Mouse (Mus musculus) v-Abl transformed pro-B cells (cell line): Measurements from ENCODE around the gene Rps10.

Experiments used
- in situ Hi-C, 2 experiments: fragments of 400-800 bp; cut with MboI; formaldehyde crosslinking; loops; one replicate each; pipeline ENCODE4 v1.15.1; 2025; ENCODE audit not compliant: unreplicated experiment in 2 of 2

The Rps10 gene

GRCm38 (mm10) chr17:27621705-27622531 lies 14.6 kb downstream of the Rps10 start:
- in situ Hi-C loops = no loop called here

GRCm38 (mm10) chr17:27621161-27621560 lies 15.3 kb downstream of the Rps10 start:
- in situ Hi-C loops = no loop called here

DNA sequence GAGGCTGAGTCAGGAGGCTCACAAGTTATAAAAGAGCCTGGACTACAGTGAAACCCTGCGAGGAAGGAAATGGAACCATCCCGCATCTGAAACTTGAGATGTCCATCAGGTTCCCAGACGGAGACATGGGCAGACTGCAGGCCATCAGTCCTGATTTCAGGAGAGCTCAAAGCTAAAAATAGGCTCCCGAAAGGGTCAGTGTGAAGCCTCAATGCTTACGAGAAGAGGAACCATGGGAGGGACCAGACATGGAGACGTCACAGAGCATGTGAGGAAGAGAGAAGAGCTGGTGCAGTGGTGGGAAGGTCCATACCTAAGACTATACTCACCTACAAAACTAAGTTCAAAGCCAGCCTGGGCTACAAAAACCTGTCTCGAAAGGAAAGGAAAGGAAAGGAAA lies 21.1 kb downstream of the Rps10 start:
- in situ Hi-C loops = no loop called here

- in situ Hi-C loops = no loop called here
Observed at GRCm38 (mm10) chr17:27613016-27613415, 23.5 kb downstream of the Rps10 start.

GRCm38 (mm10) chr17:27611994-27612393 lies 24.5 kb downstream of the Rps10 start:
- in situ Hi-C loops = no loop called here

- in situ Hi-C loops = no loop called here
Observed at GRCm38 (mm10) chr17:27611519-27611884, 25.0 kb downstream of the Rps10 start.

- in situ Hi-C loops = no loop called here
Observed at GRCm38 (mm10) chr17:27610679-27611518, 25.6 kb downstream of the Rps10 start.

DNA sequence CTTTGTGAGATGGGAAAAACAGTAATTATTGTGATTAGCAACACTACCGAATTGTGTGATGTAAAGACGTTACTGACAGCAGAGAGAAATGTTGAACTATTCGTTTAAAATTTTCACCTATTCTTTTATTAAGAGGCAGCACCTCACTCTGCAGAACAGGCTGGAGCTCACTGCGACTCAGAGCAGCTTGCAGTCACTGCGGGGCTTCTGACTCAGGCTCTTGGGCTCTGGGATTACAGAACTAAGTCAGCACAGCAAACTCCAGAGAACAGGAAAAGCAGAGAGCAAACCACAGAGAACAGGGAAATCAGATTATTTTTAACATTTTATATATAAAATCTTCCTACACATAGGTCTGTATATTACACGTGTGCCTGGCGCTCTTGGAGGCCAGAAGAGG lies 26.9 kb downstream of the Rps10 start:
- in situ Hi-C loops = no loop called here

DNA sequence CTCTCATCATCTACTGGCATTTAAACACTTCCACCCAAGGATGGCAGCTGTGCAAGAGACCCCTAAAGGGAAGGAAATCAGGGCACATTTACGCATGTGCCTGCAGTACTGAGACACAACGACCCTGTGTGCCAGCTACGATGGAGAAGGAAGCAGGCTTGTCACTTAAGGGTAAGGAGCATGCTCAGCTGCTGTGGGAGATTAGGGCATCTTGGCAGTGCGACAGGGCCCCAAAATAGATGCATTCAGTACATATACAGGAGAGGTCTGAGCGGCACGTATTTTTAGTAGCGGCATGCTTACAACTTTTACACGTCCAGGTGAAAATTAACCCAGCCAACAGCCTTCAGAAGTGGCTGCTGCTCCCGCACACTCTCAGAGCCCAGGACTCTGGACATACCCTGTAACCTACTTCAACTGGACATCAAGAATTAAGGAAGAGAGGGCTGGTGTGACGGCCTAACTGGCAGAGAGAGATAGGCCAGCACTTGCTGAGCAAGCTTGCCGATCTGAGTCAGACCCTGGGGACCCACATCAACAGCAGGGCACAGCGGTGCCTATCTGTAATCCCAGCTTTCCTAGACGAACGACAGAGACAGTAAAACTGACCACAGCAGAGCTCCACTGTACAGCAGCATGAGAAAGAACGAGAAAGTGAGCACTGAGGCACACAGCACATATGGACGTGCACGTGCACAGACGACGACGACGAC lies 32.8 kb downstream of the Rps10 start:
- in situ Hi-C loops = no loop called here

GRCm38 (mm10) chr17:27603036-27603435 lies 33.4 kb downstream of the Rps10 start:
- in situ Hi-C loops = no loop called here

DNA sequence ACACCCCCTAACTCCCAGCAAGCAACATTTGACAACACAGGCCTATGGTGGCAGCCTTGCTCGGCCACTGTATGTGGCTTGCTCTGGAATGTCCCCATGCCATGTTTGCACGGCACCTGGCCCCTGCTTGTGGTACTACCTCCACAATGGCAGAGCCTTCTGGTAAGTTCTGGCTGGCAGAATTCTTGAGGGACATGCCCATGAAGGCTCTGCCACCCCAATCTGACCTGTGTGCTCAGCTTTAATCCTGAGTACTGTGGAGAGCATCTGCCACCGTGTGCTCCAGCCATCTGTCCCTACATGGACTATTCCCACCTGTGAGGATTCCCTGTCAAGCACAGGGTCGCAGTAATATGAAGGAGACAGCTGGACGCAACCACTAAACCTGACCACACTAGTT lies 35.6 kb downstream of the Rps10 start:
- in situ Hi-C loops = no loop called here

- in situ Hi-C loops = no loop called here
Observed at GRCm38 (mm10) chr17:27600286-27600685, 36.2 kb downstream of the Rps10 start.

DNA sequence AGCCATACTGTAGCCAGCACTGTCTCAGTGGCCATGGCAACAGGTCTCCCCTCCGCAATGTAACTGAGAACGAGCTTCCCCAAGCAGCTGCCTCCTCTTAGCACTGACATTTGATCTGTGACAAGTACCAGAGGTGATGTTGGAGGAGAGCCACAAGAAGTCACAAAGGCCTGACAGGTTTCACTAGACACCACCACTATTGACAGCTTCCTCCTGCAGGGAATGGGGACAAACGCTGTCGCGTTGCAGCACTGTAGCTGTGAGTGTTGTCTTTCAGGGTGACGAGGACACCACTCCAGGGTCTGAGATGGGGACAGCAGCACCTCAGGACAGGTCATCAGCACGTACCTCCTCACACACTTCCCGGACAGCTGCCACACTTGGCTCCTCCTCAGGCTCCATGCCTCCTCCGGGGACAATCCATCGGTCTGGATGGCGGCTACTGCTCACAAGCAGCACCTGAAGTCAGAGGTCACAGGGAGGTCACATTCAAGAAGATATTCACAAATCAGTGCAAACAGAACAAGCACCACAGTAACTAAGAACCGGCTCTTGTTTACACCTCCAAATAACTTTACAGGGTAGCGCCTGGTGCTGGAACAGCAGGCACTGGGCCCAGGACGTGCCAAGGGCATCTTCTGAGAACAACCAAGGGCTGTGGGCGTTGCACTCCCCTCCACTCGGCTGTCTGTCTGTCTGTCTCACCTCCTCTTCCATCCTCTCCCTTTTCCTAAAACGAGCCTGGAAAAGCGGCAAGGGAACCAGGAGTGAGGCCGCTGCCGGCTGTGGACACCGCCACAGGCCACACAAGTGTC lies 39.9 kb downstream of the Rps10 start:
- in situ Hi-C loops = no loop called here

DNA sequence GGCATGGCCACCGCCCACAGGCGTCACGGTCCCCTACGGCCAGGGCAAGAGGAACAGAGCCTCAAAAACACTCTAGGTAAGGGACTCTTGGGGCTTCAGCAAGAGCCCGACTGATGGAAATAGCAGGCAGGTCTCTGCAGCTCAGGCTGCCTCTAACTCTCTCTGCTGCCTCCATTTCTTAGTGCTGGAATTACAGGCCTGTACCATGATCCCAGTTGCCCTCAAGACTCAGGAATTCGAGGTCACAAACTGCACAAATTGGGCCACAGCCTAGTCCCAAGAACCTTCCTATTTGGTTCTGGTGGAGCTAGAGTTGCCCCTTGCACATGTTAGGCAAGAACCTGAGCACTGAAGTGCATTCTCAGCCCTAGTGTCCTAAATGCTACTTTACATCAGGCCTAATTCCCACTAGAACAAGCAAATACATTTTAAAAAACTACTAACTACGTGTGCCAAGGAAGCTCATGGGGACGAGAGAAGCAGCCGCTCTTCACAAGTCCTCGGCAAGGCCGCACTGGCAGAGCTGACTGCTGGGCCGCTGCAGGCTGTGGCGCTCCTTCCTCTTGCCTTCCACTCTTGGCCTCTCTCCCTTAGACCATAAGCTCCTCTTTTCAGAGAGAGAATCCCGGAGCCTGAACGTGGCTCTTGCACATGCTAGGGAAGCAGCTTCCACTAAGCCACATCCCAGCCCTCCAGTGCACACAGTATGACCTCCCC lies 40.7 kb downstream of the Rps10 start:
- in situ Hi-C loops = no loop called here

GRCm38 (mm10) chr17:27592565-27592910 lies 43.9 kb downstream of the Rps10 start:
- in situ Hi-C loops = no loop called here

- in situ Hi-C loops = no loop called here
Observed at GRCm38 (mm10) chr17:27591826-27592564, 44.5 kb downstream of the Rps10 start.

DNA sequence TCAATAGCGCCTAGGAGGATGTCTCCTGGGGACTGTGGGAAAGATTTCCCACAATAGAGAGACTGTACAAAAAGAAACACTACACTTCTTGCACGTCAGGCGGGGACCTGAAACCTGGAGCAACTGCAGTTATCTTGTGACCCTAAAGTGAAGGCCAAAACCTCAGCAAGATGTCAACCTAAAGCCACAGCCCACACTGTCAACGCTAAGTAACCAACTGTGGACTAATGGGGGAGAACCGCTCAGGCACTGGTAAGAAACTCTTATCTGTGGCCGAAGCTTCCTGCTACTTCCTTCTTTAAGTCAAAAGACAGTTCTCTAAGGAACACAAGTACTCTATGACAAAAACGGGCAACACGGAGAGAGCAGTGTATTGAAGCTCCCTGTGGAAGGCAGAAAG lies 48.2 kb downstream of the Rps10 start:
- in situ Hi-C loops = no loop called here

DNA sequence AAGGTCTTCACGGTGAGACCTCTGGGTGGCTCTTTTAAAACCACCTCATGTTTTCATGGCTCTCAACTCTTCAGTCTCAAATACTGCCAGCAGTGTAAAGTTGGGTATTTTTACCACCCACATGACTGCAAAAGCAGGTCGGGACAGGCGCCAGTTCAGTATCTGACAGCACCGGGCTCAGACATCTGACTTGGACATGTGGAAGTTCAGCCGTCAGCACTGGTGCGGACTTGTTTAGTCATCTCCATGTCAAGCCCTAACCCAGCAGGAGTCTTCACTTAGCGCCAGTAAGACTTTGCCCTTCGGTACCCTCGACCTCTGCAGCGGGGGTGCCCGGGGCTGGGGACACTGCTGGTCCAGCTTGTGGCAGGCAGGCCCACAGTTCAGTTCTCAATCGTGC lies 49.2 kb downstream of the Rps10 start:
- in situ Hi-C loops = no loop called here

DNA sequence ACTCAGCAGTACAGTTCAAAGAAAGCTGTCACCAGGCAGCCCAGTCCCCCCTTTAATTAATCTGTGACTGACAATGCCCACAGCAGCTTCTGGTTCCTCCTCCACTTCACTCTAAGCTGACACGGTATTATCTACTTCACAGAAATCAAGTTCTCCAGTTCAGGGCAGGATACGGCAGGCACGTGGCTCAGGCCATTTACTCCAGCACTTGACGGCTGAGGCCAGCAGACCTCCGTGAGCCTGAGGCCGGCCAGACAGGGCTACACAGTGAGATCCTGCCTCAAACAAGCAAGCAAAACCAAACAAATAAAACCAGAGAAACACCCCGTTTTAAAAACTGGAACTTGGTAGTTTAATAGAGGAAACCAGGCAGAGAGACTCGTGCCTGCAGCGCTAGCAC lies 49.8 kb downstream of the Rps10 start:
- in situ Hi-C loops = no loop called here
